Comparison of ENCODE assay signal across 8 mouse cellular contexts in genomic region chr16:31592973-31593683, GRCm38 (mm10).
DNase-seq lines count a peak whose midpoint lies in the region; ATAC-seq and TF ChIP-seq lines count a peak whose summit lies in the region.

No protein-coding gene starts in this region.

- ATAC-seq in kidney, embryonic 16.5 days (ENCODE audit: low FRiP score, low TSS enrichment), result no peak; the same call in 1 of the 2 replicates
- ATAC-seq in forebrain, postnatal 0 days, result no peak
- peak; percentile 60 for ATAC-seq in intestine, embryonic 15.5 days
- ATAC-seq in lung, embryonic 16.5 days (ENCODE audit: low read depth), result no peak

- no peaks in the 10 kb centered on the region for H3K36me3 ChIP-seq in kidney, embryonic 16.5 days (ENCODE audit: insufficient read depth, low read length)
- H3K36me3 ChIP-seq in kidney, adult 2 months (ENCODE audit: control insufficient read depth, insufficient read depth, low read length), result no peaks in the 10 kb centered on the region
- no peaks in the 10 kb centered on the region for H3K36me3 ChIP-seq in forebrain, postnatal 0 days (ENCODE audit: insufficient read depth)
- no peaks in the 10 kb centered on the region for H3K36me3 ChIP-seq in intestine, embryonic 15.5 days
- no peaks in the 10 kb centered on the region for H3K36me3 ChIP-seq in lung, embryonic 16.5 days (ENCODE audit: control insufficient read depth, insufficient read depth, low read length)

- 0 out of 2 replicates have a peak overlapping the region, but pooled peaks have one; percentile 15 for H3K9ac ChIP-seq in kidney, embryonic 16.5 days (replicated peaks; ENCODE audit: low read length)
- peak overlapping the region; percentile 28; the same call in 1 of the 2 replicates for H3K9ac ChIP-seq in forebrain, postnatal 0 days
- H3K9ac ChIP-seq in intestine, embryonic 15.5 days, result no peak overlapping the region
- H3K9ac ChIP-seq in lung, embryonic 16.5 days (ENCODE audit: low read length), result peak overlapping the region; percentile 9

- H3K9me3 ChIP-seq in kidney, embryonic 16.5 days (ENCODE audit: low read length), result no peaks in the 10 kb centered on the region
- H3K9me3 ChIP-seq in forebrain, postnatal 0 days (ENCODE audit: low read length), result no peaks in the 10 kb centered on the region
- no peaks in the 10 kb centered on the region for H3K9me3 ChIP-seq in intestine, embryonic 15.5 days
- no peaks in the 10 kb centered on the region for H3K9me3 ChIP-seq in lung, embryonic 16.5 days (ENCODE audit: control insufficient read depth, low read length)

- peak overlapping the region; percentile 43; the same call in 1 of the 2 replicates for H3K4me2 ChIP-seq in kidney, embryonic 16.5 days (replicated peaks; ENCODE audit: low read depth, low read length)
- H3K4me2 ChIP-seq in forebrain, postnatal 0 days (ENCODE audit: low read depth), result 0 out of 2 replicates have a peak overlapping the region, but pooled peaks have one; percentile 19
- H3K4me2 ChIP-seq in intestine, embryonic 15.5 days (replicated peaks), result peak overlapping the region; percentile 49; the same call in 1 of the 2 replicates
- no peak overlapping the region; the same call in 1 of the 2 replicates for H3K4me2 ChIP-seq in lung, embryonic 16.5 days (ENCODE audit: low read depth, low read length)

- WGBS in kidney, embryonic 16.5 days, result 32% methylated on average over 9 of the region's 9 CpGs
- 44% methylated on average over 9 of the region's 9 CpGs for WGBS in kidney, adult 2 months
- WGBS in forebrain, postnatal 0 days, result 23% methylated on average over 9 of the region's 9 CpGs
- WGBS in intestine, embryonic 15.5 days, result 33% methylated on average over 9 of the region's 9 CpGs
- 36% methylated on average over 9 of the region's 9 CpGs for WGBS in lung, embryonic 16.5 days

- peak overlapping the region; percentile 90 for H3K27ac ChIP-seq in kidney, embryonic 16.5 days (ENCODE audit: low read length)
- no peak overlapping the region for H3K27ac ChIP-seq in kidney, adult 2 months (ENCODE audit: insufficient read depth, low read depth, low read length)
- peak overlapping the region; percentile 88 for H3K27ac ChIP-seq in forebrain, postnatal 0 days (ENCODE audit: low read depth, low read length)
- peak overlapping the region; percentile 80 for H3K27ac ChIP-seq in intestine, embryonic 15.5 days
- peak overlapping the region; percentile 90 for H3K27ac ChIP-seq in lung, embryonic 16.5 days (ENCODE audit: low read length)

- H3K4me3 ChIP-seq in kidney, embryonic 16.5 days (ENCODE audit: low read length), result no peak overlapping the region
- H3K4me3 ChIP-seq in kidney, adult 2 months (ENCODE audit: insufficient read depth, low read depth, low read length), result no peak overlapping the region
- H3K4me3 ChIP-seq in forebrain, postnatal 0 days (ENCODE audit: low read depth, low read length), result no peak overlapping the region
- H3K4me3 ChIP-seq in intestine, embryonic 15.5 days (replicated peaks), result no peak overlapping the region
- no peak overlapping the region for H3K4me3 ChIP-seq in lung, embryonic 16.5 days (ENCODE audit: low read length)

- TF ChIP-seq POLR2A in kidney, adult 2 months (IDR thresholded peaks at IDR 0.05; ENCODE audit: low read depth, low read length), result no peak

- DNase-seq in kidney, adult 2 months, result no peak
- peak; percentile 72 for DNase-seq in adrenal gland, postnatal 14 days
- DNase-seq in forebrain, postnatal 0 days, result no peak
- peak; percentile 85 for DNase-seq in telencephalon, adult 2 months (ENCODE audit: low read depth, low spot score)
- DNase-seq in urinary bladder, adult 2 months (ENCODE audit: low spot score), result no peak

- H3K4me1 ChIP-seq in kidney, embryonic 16.5 days (ENCODE audit: insufficient read depth, low read length), result peaks cover 30% of the 10 kb centered on the region
- H3K4me1 ChIP-seq in kidney, adult 2 months (ENCODE audit: control insufficient read depth, insufficient read depth, low read length), result no peaks in the 10 kb centered on the region
- H3K4me1 ChIP-seq in forebrain, postnatal 0 days (ENCODE audit: insufficient read depth), result peaks cover 21% of the 10 kb centered on the region
- peaks cover 23% of the 10 kb centered on the region for H3K4me1 ChIP-seq in intestine, embryonic 15.5 days (replicated peaks)
- H3K4me1 ChIP-seq in lung, embryonic 16.5 days (replicated peaks; ENCODE audit: control insufficient read depth, insufficient read depth, low read length), result peaks cover 19% of the 10 kb centered on the region

- TF ChIP-seq CTCF in kidney, adult 2 months (conservative IDR thresholded peaks at IDR 0.05; ENCODE audit: insufficient read depth, insufficient read length, low read depth, low read length), result no peak
- TF ChIP-seq CTCF in forebrain, postnatal 0 days (IDR thresholded peaks at IDR 0.05; ENCODE audit: low read depth), result no peak

- no peaks in the 10 kb centered on the region for H3K27me3 ChIP-seq in kidney, embryonic 16.5 days (ENCODE audit: insufficient read depth, low read length)
- H3K27me3 ChIP-seq in kidney, adult 2 months (replicated peaks; ENCODE audit: control insufficient read depth, insufficient read depth, low read length), result no peaks in the 10 kb centered on the region
- H3K27me3 ChIP-seq in forebrain, postnatal 0 days (ENCODE audit: insufficient read depth, low read length), result no peaks in the 10 kb centered on the region
- no peaks in the 10 kb centered on the region for H3K27me3 ChIP-seq in intestine, embryonic 15.5 days (replicated peaks)
- H3K27me3 ChIP-seq in lung, embryonic 16.5 days (ENCODE audit: control insufficient read depth, insufficient read depth, low read depth, low read length), result no peaks in the 10 kb centered on the region

Comparison
In these comparisons a context has a peak if more than half of its experiments do, and no peak if none do; other contexts are left out.
1. DNase-seq: peak in adrenal gland, postnatal 14 days (single experiment) and telencephalon, adult 2 months (single experiment); none in kidney, adult 2 months (single experiment), forebrain, postnatal 0 days (single experiment) and urinary bladder, adult 2 months (single experiment).